Mouse (Mus musculus): ENCODE measurements at regions not wholly inside any gene's neighbourhood (a gene's known extent, or its start where the extent isn't known, plus 50 kb on each side); places are given as distances from the start of the nearest gene placed in this dataset.

GRCm38 (mm10) chr8:8938536-8938935 is 248.2 kb upstream of the Arglu1 start:
- Histone ChIP-seq H3K4me3 (ENCODE audit: insufficient read depth in 1 of 2, low read depth in 2 of 2, low read length in 2 of 2) (no peak overlapping the region), H3K9ac (replicated peaks) (no peak overlapping the region), H3K27ac (no peak overlapping the region), H3K4me1 (replicated peaks; ENCODE audit: control insufficient read depth in 2 of 2, insufficient read depth in 2 of 2, low read length in 1 of 2) (no peaks in the 10 kb centered on the region), H3K27me3 (ENCODE audit: control insufficient read depth, insufficient read depth, low read length) (no peaks in the 10 kb centered on the region), H3K4me2 (ENCODE audit: low read depth) (no peak overlapping the region), H3K36me3 (replicated peaks; ENCODE audit: control insufficient read depth, insufficient read depth, low read depth) (no peaks in the 10 kb centered on the region), H3K9me3 (ENCODE audit: control insufficient read depth, low read length) (no peaks in the 10 kb centered on the region)
- ATAC-seq (ENCODE audit: insufficient read depth) (no peak), DNase-seq (ENCODE audit: low read depth in 3 of 3, low spot score in 3 of 3) (no peak)
- TF ChIP-seq EP300 (IDR thresholded peaks at IDR 0.05; ENCODE audit: low read depth) (no peak), CTCF (IDR thresholded peaks at IDR 0.05; ENCODE audit: low read depth) (no peak)
- whole genome bisulfite sequencing (ENCODE audit: insufficient replicate concordance): 59% methylated on average over 7 of the region's 7 CpGs

- DNase-seq (ENCODE audit: low read depth in 3 of 3, low spot score in 3 of 3): no peak
- Histone ChIP-seq H3K27ac (no peak overlapping the region), H3K4me3 (ENCODE audit: insufficient read depth in 1 of 2, low read depth in 2 of 2, low read length in 2 of 2) (no peak overlapping the region), H3K9ac (replicated peaks) (no peak overlapping the region), H3K36me3 (replicated peaks; ENCODE audit: control insufficient read depth, insufficient read depth, low read depth) (no peaks in the 10 kb centered on the region), H3K4me2 (ENCODE audit: low read depth) (no peak overlapping the region), H3K4me1 (replicated peaks; ENCODE audit: control insufficient read depth in 2 of 2, insufficient read depth in 2 of 2, low read length in 1 of 2) (no peaks in the 10 kb centered on the region), H3K27me3 (ENCODE audit: control insufficient read depth, insufficient read depth, low read length) (no peaks in the 10 kb centered on the region), H3K9me3 (ENCODE audit: control insufficient read depth, low read length) (no peaks in the 10 kb centered on the region)
- 66% methylated on average over 3 of the region's 3 CpGs for WGBS (ENCODE audit: insufficient replicate concordance)
- TF ChIP-seq CTCF (IDR thresholded peaks at IDR 0.05; ENCODE audit: low read depth) (no peak), EP300 (IDR thresholded peaks at IDR 0.05; ENCODE audit: low read depth) (no peak)
- ATAC-seq (ENCODE audit: insufficient read depth): no peak
Observed at GRCm38 (mm10) chr8:8932466-8932865, 242.1 kb upstream of the Arglu1 start.

GRCm38 (mm10) chr8:8931746-8932145 is 241.4 kb upstream of the Arglu1 start:
- Histone ChIP-seq H3K36me3 (replicated peaks; ENCODE audit: control insufficient read depth, insufficient read depth, low read depth) (no peaks in the 10 kb centered on the region), H3K9ac (replicated peaks) (no peak overlapping the region), H3K4me3 (ENCODE audit: insufficient read depth in 1 of 2, low read depth in 2 of 2, low read length in 2 of 2) (no peak overlapping the region), H3K4me1 (replicated peaks; ENCODE audit: control insufficient read depth in 2 of 2, insufficient read depth in 2 of 2, low read length in 1 of 2) (no peaks in the 10 kb centered on the region), H3K4me2 (ENCODE audit: low read depth) (no peak overlapping the region), H3K9me3 (ENCODE audit: control insufficient read depth, low read length) (no peaks in the 10 kb centered on the region), H3K27me3 (ENCODE audit: control insufficient read depth, insufficient read depth, low read length) (no peaks in the 10 kb centered on the region), H3K27ac (no peak overlapping the region)
- DNase-seq (ENCODE audit: low read depth in 3 of 3, low spot score in 3 of 3) (no peak), ATAC-seq (ENCODE audit: insufficient read depth) (no peak)
- TF ChIP-seq CTCF (IDR thresholded peaks at IDR 0.05; ENCODE audit: low read depth) (no peak), EP300 (IDR thresholded peaks at IDR 0.05; ENCODE audit: low read depth) (no peak)
- 59% methylated on average over 6 of the region's 6 CpGs for WGBS (ENCODE audit: insufficient replicate concordance)

GRCm38 (mm10) chr8:8928074-8928862 is 237.9 kb upstream of the Arglu1 start:
- Histone ChIP-seq H3K4me3 (ENCODE audit: insufficient read depth in 1 of 2, low read depth in 2 of 2, low read length in 2 of 2) (no peak overlapping the region), H3K4me1 (replicated peaks; ENCODE audit: control insufficient read depth in 2 of 2, insufficient read depth in 2 of 2, low read length in 1 of 2) (no peaks in the 10 kb centered on the region), H3K27ac (no peak overlapping the region), H3K36me3 (replicated peaks; ENCODE audit: control insufficient read depth, insufficient read depth, low read depth) (no peaks in the 10 kb centered on the region), H3K27me3 (ENCODE audit: control insufficient read depth, insufficient read depth, low read length) (no peaks in the 10 kb centered on the region), H3K9ac (replicated peaks) (no peak overlapping the region), H3K9me3 (ENCODE audit: control insufficient read depth, low read length) (no peaks in the 10 kb centered on the region), H3K4me2 (ENCODE audit: low read depth) (no peak overlapping the region)
- WGBS (ENCODE audit: insufficient replicate concordance): 78% methylated on average over 18 of the region's 18 CpGs
- ATAC-seq (ENCODE audit: insufficient read depth) (no peak), DNase-seq (ENCODE audit: low read depth in 3 of 3, low spot score in 3 of 3) (no peak)
- TF ChIP-seq CTCF (IDR thresholded peaks at IDR 0.05; ENCODE audit: low read depth) (no peak), EP300 (IDR thresholded peaks at IDR 0.05; ENCODE audit: low read depth) (no peak)

DNA sequence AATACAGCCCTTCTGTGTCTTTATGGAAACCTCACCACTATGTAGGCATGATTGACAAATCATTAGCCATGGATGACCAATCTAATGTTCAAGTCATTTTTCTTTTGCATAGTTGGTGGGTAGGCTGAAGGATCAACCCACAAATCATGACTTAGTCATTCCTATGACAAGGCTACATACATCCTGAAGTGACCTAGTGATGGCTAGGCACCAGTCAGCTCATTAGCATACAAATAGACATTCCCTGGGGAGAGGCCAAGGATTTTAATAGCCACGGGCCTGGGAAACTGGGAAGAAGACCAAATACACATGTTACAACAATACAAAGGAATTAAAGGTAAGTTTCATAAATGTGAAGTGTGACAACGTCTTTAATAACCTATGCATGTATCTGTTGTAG is 231.1 kb upstream of the Arglu1 start:
- Histone ChIP-seq H3K4me1 (replicated peaks; ENCODE audit: control insufficient read depth in 2 of 2, insufficient read depth in 2 of 2, low read length in 1 of 2) (no peaks in the 10 kb centered on the region), H3K9ac (replicated peaks) (no peak overlapping the region), H3K27me3 (ENCODE audit: control insufficient read depth, insufficient read depth, low read length) (no peaks in the 10 kb centered on the region), H3K4me3 (ENCODE audit: insufficient read depth in 1 of 2, low read depth in 2 of 2, low read length in 2 of 2) (no peak overlapping the region), H3K36me3 (replicated peaks; ENCODE audit: control insufficient read depth, insufficient read depth, low read depth) (no peaks in the 10 kb centered on the region), H3K27ac (no peak overlapping the region), H3K4me2 (ENCODE audit: low read depth) (no peak overlapping the region), H3K9me3 (ENCODE audit: control insufficient read depth, low read length) (no peaks in the 10 kb centered on the region)
- no peak for ATAC-seq (ENCODE audit: insufficient read depth)
- WGBS (ENCODE audit: insufficient replicate concordance): 47% methylated on average over 2 of the region's 2 CpGs
- DNase-seq (ENCODE audit: low read depth in 3 of 3, low spot score in 3 of 3): no peak
- TF ChIP-seq CTCF (IDR thresholded peaks at IDR 0.05; ENCODE audit: low read depth) (no peak), EP300 (IDR thresholded peaks at IDR 0.05; ENCODE audit: low read depth) (no peak)
